Mouse (Mus musculus): ENCODE measurements around the gene Pde8b. TPM values are rescaled to one million over a fixed set of nuclear protein-coding genes. Genes with fewer than 3 reads are reported as not detected.

The Pde8b gene
- total RNA-seq, 2 experiments from 2014 or later, result 6.5 to 7.9 TPM

- no peak for DNase-seq
- intact Hi-C loops (cut with DNase I), result no loop called here
These were observed 89.9 kb downstream of the Pde8b start for GRCm38 (mm10) chr13:95160211-95160610.

GRCm38 (mm10) chr13:95158986-95159385 lies 91.2 kb downstream of the Pde8b start:
- intact Hi-C loops (cut with DNase I), result no loop called here
- DNase-seq, result no peak

GRCm38 (mm10) chr13:95144746-95145145 lies 105.4 kb downstream of the Pde8b start:
- no peak for DNase-seq
- intact Hi-C loops (cut with DNase I), result no loop called here

- intact Hi-C loops (cut with DNase I), result no loop called here
These were observed 109.6 kb downstream of the Pde8b start for GRCm38 (mm10) chr13:95140460-95141079.

GRCm38 (mm10) chr13:95135326-95136150 lies 114.6 kb downstream of the Pde8b start:
- intact Hi-C loops (cut with DNase I), result no loop called here

More at GRCm38 (mm10) chr13:95140460-95141079, 109.6 kb downstream of the Pde8b start:
- no peak for DNase-seq

GRCm38 (mm10) chr13:95131848-95132247 lies 118.3 kb downstream of the Pde8b start:
- intact Hi-C loops (cut with DNase I), result no loop called here
- DNase-seq, result no peak

More at GRCm38 (mm10) chr13:95135326-95136150, 114.6 kb downstream of the Pde8b start:
- DNase-seq, result no peak

- no peak for DNase-seq
- intact Hi-C loops (cut with DNase I), result no loop called here
These were observed 119.1 kb downstream of the Pde8b start for GRCm38 (mm10) chr13:95131041-95131440.

- intact Hi-C loops (cut with DNase I), result no loop called here
- no peak for DNase-seq
These were observed 122.8 kb downstream of the Pde8b start for GRCm38 (mm10) chr13:95127288-95127687.

- intact Hi-C loops (cut with DNase I), result no loop called here
- no peak for DNase-seq
These were observed 123.3 kb downstream of the Pde8b start for GRCm38 (mm10) chr13:95126801-95127200.

- peak in 1 of 2 experiments; percentile 10 for DNase-seq
- intact Hi-C loops (cut with DNase I), result no loop called here
These were observed 124.5 kb downstream of the Pde8b start for GRCm38 (mm10) chr13:95125546-95126215.

GRCm38 (mm10) chr13:95120570-95120969 lies 129.6 kb downstream of the Pde8b start:
- intact Hi-C loops (cut with DNase I), result no loop called here
- no peak for DNase-seq

- intact Hi-C loops (cut with DNase I), result no loop called here
These were observed 136.4 kb downstream of the Pde8b start for GRCm38 (mm10) chr13:95113763-95114162.

GRCm38 (mm10) chr13:95109555-95109954 lies 140.6 kb downstream of the Pde8b start:
- no peak for DNase-seq
- intact Hi-C loops (cut with DNase I), result no loop called here

More at GRCm38 (mm10) chr13:95113763-95114162, 136.4 kb downstream of the Pde8b start:
- DNase-seq, result no peak

- DNase-seq, result peak; percentile 14 to 17
- intact Hi-C loops (cut with DNase I), result no loop called here
These were observed 142.1 kb downstream of the Pde8b start for GRCm38 (mm10) chr13:95108035-95108434.

GRCm38 (mm10) chr13:95104865-95105264 lies 145.3 kb downstream of the Pde8b start:
- intact Hi-C loops (cut with DNase I), result no loop called here
- no peak for DNase-seq

- no peak for DNase-seq
- intact Hi-C loops (cut with DNase I), result no loop called here
These were observed 147.0 kb downstream of the Pde8b start for GRCm38 (mm10) chr13:95102985-95103590.

- intact Hi-C loops (cut with DNase I), result no loop called here
- DNase-seq, result no peak
These were observed 148.8 kb downstream of the Pde8b start for GRCm38 (mm10) chr13:95101315-95101714.

- intact Hi-C loops (cut with DNase I), result no loop called here
These were observed 151.0 kb downstream of the Pde8b start for GRCm38 (mm10) chr13:95098931-95099720.

GRCm38 (mm10) chr13:95096646-95097045 lies 153.5 kb downstream of the Pde8b start:
- no peak for DNase-seq
- intact Hi-C loops (cut with DNase I), result no loop called here

More at GRCm38 (mm10) chr13:95098931-95099720, 151.0 kb downstream of the Pde8b start:
- no peak for DNase-seq

GRCm38 (mm10) chr13:95095860-95096259 lies 154.3 kb downstream of the Pde8b start:
- intact Hi-C loops (cut with DNase I), result no loop called here
- DNase-seq, result no peak

Data from heart, postnatal 10 days (tissue).